Mouse (Mus musculus) T-helper 2 cell (primary cell): ENCODE data around the gene Twist1.

Experiments
- in situ Hi-C: fragments of 300-600 bp; cut with MboI, MseI; formaldehyde crosslinking; loops from one replicate; pipeline ENCODE4 v1.15.1; 2025; ENCODE audit warnings: high pct_unique_total_duplicates

Twist1 gene

DNA sequence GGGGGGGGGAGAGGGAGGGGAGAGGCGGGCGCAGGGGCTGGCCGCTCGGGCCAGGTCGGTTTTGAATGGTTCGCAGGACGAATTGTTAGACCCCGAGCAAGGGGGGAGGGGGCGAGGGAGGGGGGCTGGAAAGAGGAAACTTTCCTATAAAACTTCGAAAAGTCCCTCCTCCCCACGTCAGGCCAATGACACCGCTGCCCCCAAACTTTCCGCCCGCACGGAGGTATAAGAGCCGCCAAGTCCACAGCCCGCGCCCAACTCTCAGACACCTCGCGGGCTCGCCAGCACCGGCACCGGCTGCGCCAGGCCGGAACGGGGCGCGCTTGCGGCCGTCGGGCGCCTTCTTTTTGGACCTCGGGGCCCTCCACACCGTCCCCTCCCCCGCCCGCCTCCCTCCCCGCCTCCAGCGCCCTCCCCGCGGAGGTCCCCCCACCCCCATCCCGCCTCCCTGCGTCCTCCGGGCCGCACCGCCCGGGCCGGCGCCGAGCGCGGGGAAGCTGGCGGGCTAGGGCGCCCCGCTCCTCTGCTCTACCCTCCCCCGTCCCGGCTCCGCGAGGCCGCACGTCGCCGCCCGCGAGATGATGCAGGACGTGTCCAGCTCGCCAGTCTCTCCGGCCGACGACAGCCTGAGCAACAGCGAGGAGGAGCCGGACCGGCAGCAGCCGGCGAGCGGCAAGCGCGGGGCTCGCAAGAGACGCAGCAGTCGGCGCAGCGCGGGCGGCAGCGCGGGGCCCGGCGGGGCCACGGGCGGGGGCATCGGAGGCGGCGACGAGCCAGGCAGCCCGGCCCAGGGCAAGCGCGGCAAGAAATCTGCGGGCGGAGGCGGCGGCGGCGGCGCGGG lies at the start of gene Twist1:
Gene Twist1 (plus strand): TSS at position 272 of the 841 bp plus-strand sequence.
- in situ Hi-C loops, result no loop called here

DNA sequence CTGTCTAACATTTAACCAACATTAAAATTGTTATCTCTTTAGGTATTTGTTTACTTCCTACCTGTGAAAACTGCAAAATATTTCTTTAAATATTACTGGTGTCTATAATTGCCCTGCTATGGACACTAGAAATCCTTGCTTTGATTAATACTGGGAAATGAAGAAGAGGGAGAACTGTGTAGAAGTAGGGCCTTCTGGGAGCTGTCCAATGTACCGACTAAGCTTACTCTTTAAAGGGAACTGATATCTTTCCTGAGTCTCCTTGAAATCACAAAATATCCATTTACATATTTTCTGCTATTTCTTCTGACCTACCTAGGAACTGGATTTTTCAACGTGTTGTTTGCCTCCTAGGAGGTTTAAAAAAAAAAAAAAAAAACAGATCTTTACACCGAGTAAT lies 30.7 kb upstream of the Twist1 start:
- in situ Hi-C loops, result no loop called here

DNA sequence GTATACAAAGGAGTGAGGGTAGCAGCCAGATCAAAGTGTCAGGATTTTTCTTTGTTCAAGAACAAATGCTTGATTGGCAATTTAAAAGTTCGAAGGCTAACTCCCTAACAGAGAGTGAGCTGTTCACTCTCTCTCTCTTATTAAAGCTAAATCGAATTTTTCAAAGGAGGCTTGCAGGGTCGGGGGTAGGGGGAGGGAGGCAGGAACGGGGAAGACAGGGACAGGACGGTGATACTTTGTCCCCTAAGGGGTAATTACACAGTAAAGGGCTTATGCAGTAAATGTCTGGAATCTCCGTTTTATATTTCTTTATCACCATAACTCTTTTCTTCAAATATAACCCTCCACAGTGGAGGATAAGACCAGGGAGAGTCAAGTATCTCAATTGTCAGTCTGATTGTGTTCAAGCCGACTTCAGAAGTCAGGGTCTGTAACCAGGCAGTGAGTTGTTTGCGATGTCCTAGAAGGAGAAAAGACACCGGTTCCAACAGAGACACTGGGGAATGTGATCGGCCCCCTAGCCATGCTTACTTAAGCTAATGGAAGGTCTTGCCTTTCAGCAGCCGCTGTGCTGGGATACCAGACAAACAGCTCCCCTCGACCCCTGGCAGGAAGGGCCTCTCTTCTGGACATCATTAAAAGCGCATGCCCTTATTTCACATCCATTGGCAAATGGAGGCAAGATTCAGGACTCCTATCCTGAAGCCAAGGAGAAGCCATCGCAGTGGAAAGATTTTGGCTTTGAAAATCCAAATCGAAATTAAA lies 30.0 kb upstream of the Twist1 start:
- in situ Hi-C loops, result no loop called here

DNA sequence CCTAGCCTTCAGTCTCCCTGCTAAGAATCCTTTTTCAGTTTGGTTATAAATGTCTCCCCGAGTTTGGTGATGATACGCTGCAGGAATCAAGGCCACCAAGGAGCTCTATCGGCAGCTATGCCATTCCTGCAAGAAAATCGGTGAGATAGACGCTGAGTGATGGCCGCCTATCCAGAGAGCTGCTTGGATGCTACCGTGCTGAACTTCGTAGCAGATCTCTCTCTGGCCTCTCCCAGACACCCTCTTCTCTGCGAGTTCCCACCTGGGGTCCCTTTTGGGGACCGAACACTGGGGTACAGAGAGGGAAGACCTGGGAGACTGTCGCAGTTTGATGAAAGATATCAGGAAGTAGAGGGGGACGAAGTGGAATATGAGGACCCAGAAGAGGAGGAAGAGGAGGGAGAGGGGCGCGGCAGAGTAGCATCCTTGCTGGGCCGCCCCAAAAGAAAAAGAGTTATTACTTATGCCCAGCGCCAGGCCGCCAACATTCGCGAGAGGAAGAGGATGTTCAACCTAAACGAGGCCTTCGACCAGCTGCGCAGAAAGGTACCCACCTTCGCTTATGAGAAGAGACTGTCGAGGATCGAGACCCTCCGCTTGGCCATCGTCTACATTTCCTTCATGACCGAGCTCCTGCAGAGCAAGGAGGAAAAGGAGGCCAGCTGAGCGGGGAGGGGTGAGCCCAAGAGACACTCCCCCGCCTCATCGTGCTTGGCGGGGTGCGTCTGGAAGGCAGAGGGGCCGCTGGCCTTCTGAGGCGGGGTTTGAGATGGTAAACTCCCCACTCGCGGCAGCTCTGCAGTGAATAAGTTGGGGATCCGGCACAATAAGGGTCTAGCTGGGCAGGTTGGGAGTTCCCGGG lies 28.9 kb upstream of the Twist1 start, which contains the start of gene Ferd3l:
Gene Ferd3l (plus strand): TSS at position 95 of the 862 bp plus-strand sequence.
- in situ Hi-C loops, result no loop called here

DNA sequence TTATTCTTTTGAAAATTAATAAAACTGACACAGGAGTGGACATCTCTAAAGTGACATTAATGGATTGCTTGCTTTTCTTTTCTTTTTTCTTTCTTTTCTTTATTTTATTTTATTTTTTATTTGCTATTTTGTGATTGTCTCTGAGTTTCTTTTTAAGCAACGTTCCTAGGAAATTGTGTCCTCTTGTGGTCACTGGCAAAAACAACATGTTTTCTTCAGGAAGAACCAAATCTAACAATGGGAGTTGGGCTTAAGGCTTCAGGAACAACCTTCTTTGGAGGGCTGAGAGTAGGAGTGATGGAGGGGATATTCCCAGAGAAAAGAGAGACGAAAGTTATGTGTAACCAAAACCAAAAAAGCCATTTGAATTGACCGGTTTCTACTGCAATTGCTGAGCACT lies 4.6 kb upstream of the Twist1 start:
- in situ Hi-C loops, result no loop called here

DNA sequence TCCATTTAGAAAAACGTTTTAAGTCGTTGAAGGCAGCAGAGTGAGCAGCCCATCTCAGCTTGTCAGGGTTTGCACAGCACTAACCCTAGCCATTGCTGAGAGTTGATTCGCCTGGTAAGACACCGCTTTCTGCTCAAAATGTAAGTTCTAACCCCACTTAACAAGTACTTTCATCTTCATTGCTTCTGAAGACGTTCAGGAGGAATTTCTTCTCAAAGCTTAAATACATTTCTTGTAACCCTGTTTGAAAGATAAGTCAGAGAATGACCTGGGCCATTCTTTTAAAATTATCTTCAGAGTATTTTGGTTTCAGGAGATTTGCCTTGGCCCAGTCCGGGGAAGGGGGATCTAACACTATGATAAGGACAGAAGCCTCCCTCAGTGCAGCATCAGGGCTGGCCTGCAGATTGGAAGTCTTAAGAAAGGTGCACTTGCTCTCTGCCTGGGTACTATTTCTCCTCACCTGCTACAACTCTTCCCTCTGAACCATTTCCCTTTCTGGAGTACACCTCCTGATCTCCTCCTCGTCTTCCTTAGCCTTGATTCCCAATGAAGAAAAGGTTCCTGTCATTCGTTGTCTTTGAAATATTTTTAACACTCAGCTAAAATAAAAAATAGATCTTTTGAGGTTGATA lies 2.4 kb upstream of the Twist1 start:
- in situ Hi-C loops, result no loop called here

DNA sequence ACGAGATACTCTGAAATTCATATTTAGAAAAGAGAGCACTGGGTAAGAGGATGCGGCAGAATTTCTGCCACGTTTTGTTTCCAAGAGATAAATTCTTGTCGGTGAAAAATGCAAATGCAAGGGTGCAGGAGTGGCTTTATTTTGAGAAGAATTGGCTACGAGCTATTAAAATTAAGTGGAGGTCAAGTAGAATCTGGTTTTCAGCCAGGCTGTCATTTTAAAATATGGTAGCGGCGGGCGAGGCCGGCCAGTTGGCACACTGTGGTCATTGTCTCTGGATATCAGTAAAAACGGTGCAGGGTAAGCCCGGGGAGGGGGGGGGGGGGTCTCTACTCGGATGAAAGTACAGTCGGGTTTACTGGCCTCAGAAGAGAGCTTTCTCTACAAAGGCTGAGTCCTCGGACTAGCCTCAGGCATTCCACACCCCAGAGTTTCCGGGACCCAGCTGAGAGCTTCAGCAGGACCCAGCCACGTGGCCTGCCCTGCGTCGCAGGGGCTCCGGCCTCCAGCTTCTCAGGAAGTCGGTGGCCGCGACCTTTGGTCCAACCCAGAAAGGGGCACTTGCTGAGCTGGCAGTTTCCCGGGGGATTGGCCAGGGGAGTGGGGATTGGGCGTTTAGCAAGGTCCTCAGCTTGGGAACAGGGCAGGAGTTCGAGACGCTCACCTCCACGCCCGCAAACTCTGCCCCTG lies 1.7 kb upstream of the Twist1 start:
- in situ Hi-C loops, result no loop called here

DNA sequence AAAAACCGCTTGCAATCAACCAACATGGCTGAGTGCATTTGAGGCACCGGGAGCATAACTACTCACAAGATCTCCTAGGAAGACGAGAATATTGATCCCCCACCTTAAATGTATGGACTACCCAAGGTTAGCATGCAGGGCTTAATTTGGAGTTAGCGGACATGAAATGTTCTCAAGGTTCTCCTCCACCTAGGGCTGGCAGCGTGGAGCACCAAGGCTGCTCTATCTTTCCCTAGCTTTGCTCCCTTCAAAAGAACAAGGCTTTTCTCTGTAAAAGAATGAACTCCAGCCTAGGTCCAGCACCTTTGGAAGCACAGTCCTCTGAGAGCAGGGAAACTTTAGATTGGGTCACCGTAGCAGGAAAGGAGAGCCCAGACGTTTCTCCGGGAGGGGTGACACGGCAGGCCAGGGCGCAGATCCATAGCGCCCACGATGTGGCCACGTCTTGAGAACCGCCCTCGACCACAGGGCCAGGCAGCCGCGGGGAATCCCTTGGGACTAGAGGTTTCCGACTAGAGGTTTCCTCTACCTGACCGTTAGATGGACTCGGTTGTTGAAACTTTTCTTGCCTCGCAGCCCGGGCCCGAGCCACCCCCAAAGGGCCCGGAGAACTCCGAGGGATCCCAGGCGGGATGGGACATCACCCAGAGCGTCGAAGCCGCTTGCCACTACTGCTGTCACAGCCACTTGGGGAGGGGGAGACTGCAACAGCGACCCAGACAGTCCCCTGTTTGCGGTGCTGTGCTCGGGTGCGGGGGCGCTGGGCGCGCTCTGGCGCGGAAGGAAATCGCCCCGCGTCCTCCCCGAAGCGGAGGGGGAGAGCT lies 683 bp upstream of the Twist1 start:
- in situ Hi-C loops, result no loop called here

DNA sequence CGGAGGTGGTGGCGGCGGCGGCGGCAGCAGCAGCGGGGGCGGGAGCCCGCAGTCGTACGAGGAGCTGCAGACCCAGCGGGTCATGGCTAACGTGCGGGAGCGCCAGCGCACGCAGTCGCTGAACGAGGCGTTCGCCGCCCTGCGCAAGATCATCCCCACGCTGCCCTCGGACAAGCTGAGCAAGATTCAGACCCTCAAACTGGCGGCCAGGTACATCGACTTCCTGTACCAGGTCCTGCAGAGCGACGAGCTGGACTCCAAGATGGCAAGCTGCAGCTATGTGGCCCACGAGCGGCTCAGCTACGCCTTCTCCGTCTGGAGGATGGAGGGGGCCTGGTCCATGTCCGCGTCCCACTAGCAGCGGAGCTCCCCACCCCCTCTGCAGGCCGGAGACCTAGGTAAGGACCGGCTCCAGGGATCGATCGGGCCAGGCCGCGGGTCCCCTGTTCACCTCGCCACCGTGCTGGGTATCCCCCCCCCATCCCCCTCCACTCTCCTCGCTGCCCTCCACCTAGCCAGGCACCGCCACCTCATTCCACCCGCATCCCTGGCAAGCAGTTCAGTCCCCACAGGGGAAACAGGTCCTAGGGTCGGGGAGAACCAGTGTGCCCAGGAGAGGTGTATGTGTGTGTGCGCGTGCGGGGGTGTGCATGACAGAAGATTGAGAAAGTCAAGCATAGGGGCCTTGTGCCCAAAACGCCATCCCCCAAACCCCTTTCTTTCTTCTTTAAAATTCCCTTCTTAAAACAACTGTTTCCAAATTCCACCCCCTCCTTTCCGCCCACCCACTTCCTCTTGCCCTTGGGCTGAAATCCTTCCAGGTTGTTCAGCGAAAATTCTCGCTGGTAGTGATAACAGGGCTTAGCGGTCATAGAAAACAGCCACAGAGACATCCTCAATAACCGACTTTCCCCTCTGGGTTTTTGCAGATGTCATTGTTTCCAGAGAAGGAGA lies 1.0 kb downstream of the Twist1 start:
- in situ Hi-C loops, result no loop called here

DNA sequence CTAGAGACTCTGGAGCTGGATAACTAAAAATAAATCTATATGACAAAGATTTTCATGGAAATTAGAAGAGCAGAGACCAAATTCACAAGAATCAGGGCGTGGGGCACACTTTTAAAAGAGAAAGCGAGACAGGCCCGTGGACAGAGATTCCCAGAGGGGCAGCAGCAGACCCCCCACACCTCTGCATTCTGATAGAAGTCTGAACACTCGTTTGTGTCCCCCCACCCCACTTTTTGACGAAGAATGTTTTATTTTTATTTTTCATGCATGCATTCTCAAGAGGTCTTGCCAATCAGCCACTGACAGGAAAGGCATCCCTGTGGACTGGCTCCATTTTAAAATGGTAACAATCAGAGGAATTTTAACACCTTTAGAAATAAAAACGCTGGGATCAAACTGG lies 1.7 kb downstream of the Twist1 start:
- in situ Hi-C loops, result no loop called here

DNA sequence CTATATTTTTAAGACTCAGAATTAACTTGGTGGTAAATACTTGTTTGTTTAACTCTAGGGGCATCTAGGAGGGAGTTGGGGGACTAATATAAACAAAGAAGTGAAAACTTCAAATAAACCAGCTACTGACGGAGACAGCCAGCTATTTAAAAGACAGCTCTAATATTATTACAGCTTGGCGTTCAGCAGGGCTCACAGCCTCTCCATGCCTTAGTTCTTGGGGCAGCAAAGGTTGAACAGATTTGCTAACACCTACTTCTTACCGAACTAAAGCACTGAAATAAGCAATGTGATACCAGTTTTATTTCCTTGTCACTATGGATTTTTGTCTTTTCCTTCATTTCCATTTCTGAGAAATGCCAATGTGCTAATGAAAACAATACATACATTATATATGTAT lies 2.4 kb downstream of the Twist1 start:
- in situ Hi-C loops, result no loop called here

DNA sequence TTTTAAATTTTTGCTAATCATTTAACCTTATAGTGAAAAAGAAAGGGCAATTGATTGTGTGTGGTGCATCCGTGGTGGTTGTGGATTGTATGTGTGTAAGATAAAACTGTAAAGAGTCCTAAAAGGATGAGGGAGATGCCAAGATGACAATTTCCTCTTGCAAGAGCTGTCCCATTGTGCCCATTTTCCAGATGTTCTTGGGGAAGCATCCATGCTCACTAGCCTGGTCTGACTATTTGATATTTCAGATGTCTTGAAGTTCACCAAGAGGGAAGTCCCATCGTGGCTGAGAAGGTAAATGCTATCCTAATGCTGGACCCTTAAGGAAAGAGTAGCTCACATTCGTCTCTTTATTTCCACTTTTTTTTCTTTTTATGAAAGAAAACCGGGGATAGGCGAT lies 3.5 kb downstream of the Twist1 start:
- in situ Hi-C loops, result no loop called here

DNA sequence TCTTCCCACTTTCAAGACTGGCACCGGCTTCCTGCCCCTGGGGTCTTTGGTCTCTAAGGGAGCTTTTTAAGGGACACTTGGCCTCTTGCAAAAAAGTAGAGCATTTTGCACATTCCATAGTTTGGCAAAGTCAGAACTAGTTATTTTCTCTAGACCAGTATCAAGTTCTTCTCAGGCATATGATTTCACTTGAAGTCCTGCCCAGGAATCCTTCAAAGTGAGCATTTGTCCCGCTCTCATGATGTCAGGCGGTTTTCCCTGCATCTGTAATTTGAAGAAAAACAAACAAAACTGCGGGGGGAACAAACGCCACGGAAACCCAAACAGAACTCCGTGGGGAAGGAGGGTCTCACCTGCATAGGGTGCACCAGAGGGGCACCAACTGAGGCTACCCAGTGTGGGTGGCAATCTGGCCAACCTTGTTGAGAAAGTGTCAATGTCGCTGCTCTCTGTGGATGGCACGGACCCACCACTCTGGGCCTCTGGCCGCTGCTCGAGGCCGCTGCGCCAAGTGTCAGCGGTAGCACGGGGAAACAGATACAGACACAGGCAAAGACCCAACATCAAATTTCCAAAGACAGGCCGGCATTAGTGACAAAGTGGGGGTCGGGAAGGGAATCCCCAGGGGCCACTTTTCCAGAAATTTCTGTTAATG lies 4.8 kb downstream of the Twist1 start:
- in situ Hi-C loops, result no loop called here

- in situ Hi-C loops, result no loop called here
Observed at GRCm38 (mm10) chr12:33962773-33963130, 5.3 kb downstream of the Twist1 start.

DNA sequence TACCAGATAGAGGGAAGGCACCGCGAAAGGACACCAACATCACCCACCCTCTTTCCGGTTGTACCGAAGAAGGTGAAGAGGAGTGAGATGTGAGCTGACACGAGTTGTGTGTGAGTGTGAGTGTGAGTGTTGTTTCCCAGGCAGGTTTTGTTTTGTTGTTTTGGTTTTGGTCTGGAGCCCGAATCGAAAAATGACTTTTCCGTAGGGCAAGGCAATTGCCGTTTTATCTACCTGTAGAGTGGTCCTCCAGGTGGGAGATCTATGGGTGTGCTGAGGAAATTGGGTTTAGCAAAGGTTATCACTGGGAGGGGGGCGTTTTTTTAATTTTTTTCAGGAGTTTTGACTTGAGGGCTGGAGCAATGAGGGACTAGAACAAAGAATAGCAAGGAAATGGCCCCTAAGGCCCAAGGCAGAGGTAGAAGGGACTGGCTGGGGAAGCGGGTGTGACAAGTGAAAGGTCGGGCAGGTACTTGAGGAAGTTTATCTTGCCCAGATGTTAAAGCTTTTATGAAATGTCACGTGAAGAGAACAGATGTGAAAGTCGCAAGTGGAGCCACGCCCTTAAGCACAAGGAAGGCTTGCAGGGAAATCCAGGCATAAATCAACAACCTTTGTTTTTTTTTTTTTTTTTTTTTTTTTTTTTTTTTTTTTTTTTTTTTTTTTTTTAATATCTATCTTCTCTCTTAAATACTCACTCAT lies 6.3 kb downstream of the Twist1 start:
- in situ Hi-C loops, result no loop called here

DNA sequence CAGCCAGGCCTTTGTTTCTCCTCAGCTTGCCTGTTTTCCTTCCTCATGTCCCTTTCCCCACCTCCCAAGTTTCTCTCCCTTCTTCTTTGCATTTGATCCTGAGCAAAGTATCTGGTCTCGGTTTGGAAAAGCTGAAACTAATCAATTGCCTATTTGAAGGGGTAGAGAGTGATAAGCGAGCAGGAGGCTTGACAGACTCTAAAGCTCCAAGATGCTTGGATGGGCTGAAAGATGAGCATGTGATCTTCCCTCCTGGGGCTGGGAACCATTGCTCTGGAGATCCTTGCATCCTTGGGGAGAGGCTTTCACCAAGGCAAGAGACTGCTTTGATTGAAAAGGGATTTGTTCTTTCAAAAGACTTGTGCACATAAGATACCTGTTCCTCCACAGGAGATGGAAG lies 7.0 kb downstream of the Twist1 start:
- in situ Hi-C loops, result no loop called here

DNA sequence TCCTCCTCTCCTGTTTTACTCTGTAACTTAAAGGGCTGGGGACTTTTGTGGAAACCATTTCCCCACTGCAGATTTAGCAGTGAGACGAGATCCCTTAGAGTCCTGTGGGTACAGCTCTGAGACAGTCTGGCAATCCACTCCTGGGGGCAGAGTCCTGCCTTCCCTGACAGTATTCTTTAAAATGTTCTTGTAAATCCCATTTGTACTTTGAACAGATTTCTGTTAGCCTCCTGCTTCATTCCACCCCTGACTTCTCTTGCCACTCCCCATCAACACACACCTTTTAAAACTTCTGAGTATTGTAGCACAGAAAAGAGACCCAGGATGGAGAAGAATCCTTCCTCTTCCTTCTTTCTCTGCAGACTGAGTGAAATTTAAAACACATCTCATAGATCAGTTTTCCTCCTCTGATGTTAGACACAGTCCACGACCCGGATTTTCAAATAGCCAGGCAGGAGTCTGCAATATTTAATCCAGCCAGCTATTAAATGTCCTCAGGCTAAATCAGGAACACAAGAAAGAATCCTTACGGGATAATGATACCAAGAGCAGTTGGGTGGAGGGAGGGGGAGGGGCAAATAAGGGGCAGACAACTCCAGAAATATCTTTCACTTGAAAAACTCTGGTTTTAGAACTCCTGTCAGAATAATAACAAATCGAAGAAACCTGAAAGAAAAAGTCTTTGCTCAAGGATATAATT lies 8.3 kb downstream of the Twist1 start:
- in situ Hi-C loops, result no loop called here
